Mouse (Mus musculus) MEL (cell line): ENCODE measurements around the gene Slc22a20. TPM values are rescaled to one million over a fixed set of nuclear protein-coding genes. Genes with fewer than 3 reads are reported as not detected.

Source experiments
- DNase-seq: peaks from one replicate; pipeline ENCODE4 v3.0.0; 2011; ENCODE audit warnings: low read depth, low spot score
- H3K27ac ChIP-seq: 2 replicates; pipeline ENCODE4 v1.5.1; 2012; ENCODE audit warnings: low read depth, mild to moderate bottlenecking, control low read depth, low read length, moderate library complexity; ENCODE audit not compliant: control insufficient read depth
- H3K27me3 ChIP-seq, 2 experiments: fragments of 150-350 bp in 1 of 2; sonication (generic) in 1 of 2; 2 replicates each; pipeline ENCODE4 v1.6.1; 2012; ENCODE audit warnings: low read length in 2 of 2, mild to moderate bottlenecking in 2 of 2, improper control_type of control experiment in 1 of 2, moderate library complexity in 1 of 2; ENCODE audit not compliant: insufficient read depth in 2 of 2, control insufficient read depth in 1 of 2
- H3K36me3 ChIP-seq, 2 experiments: 2 replicates each; pipeline ENCODE4 v1.6.1; 2012 to 2014; ENCODE audit warnings: low read length in 2 of 2, improper control_type of control experiment in 1 of 2, inconsistent platforms in 1 of 2, mild to moderate bottlenecking in 1 of 2; ENCODE audit not compliant: insufficient read depth in 2 of 2, control insufficient read depth in 1 of 2
- H3K4me1 ChIP-seq, 2 experiments: fragments of 150-350 bp in 1 of 2; sonication (generic) in 1 of 2; 2 replicates each; pipeline ENCODE4 v1.6.1; 2012; ENCODE audit warnings: low read length in 2 of 2, improper control_type of control experiment in 1 of 2, mild to moderate bottlenecking in 1 of 2; ENCODE audit not compliant: insufficient read depth in 2 of 2, control insufficient read depth in 1 of 2
- H3K4me3 ChIP-seq, 2 experiments: fragments of 150-350 bp in 1 of 2; sonication (generic) in 1 of 2; 2 replicates each; pipeline ENCODE4 v1.5.1; 2012; ENCODE audit warnings: low read depth in 2 of 2, low read length in 2 of 2, mild to moderate bottlenecking in 2 of 2, moderate library complexity in 2 of 2, control low read depth in 1 of 2, improper control_type of control experiment in 1 of 2; ENCODE audit not compliant: control insufficient read depth in 1 of 2, insufficient read depth in 1 of 2
- H3K79me2 ChIP-seq: 2 replicates; pipeline ENCODE4 v1.6.1; 2012; ENCODE audit warnings: mild to moderate bottlenecking, low read length, moderate library complexity; ENCODE audit not compliant: control insufficient read depth, poor library complexity, insufficient read depth
- H3K9ac ChIP-seq: 2 replicates; pipeline ENCODE4 v1.6.1; 2012; ENCODE audit warnings: low read depth, mild to moderate bottlenecking, control low read depth, low read length, moderate library complexity; ENCODE audit not compliant: control insufficient read depth, poor library complexity, severe bottlenecking
- H3K9me3 ChIP-seq: fragments of 150-350 bp; sonication (generic); replicated peaks from 2 replicates; pipeline ENCODE4 v1.6.1; 2012; ENCODE audit warnings: mild to moderate bottlenecking, low read length, improper control_type of control experiment, moderate library complexity; ENCODE audit not compliant: insufficient read depth
- CHD2 ChIP-seq: IDR thresholded peaks from 2 replicates; pipeline ENCODE4 v1.6.1; 2011; ENCODE audit warnings: low read length, improper control_type of control experiment
- CTCF ChIP-seq, 3 experiments: IDR thresholded peaks in 2 of 3; conservative IDR thresholded peaks in 1 of 3; 2 replicates each; pipeline ENCODE4 v1.5.1; 2011 to 2012; ENCODE audit warnings: low read length in 3 of 3, low read depth in 2 of 3, mild to moderate bottlenecking in 2 of 3, improper control_type of control experiment in 1 of 3, inconsistent platforms in 1 of 3, mixed read lengths in 1 of 3, moderate library complexity in 1 of 3; ENCODE audit not compliant: control insufficient read depth in 1 of 3, insufficient read depth in 1 of 3, poor library complexity in 1 of 3, severe bottlenecking in 1 of 3
- E2F4 ChIP-seq: IDR thresholded peaks from 2 replicates; pipeline ENCODE4 v1.6.1; 2011; ENCODE audit warnings: low read depth, low read length, improper control_type of control experiment, borderline replicate concordance
- ETS1 ChIP-seq: IDR thresholded peaks from 2 replicates; pipeline ENCODE4 v1.6.1; 2012; ENCODE audit warnings: low read depth, mild to moderate bottlenecking, inconsistent platforms, low read length, improper control_type of control experiment, moderate library complexity
- GABPA ChIP-seq: IDR thresholded peaks from 2 replicates; pipeline ENCODE4 v1.6.1; 2012; ENCODE audit warnings: low read depth, mild to moderate bottlenecking, inconsistent platforms, low read length, improper control_type of control experiment, moderate library complexity
- GATA1 ChIP-seq: IDR thresholded peaks from 2 replicates; pipeline ENCODE4 v1.6.1; 2011; ENCODE audit warnings: low read depth, low read length, improper control_type of control experiment
- HCFC1 ChIP-seq: IDR thresholded peaks from 2 replicates; pipeline ENCODE4 v1.6.1; 2012; ENCODE audit warnings: low read depth, mild to moderate bottlenecking, inconsistent platforms, low read length, improper control_type of control experiment, moderate library complexity
- KAT2A ChIP-seq: conservative IDR thresholded peaks from 2 replicates; pipeline ENCODE4 v1.6.1; 2012; ENCODE audit warnings: low read depth, low read length, improper control_type of control experiment, inconsistent platforms
- MAZ ChIP-seq: IDR thresholded peaks from 2 replicates; pipeline ENCODE4 v1.6.1; 2012; ENCODE audit warnings: low read depth, mild to moderate bottlenecking, inconsistent platforms, low read length, improper control_type of control experiment
- MYB ChIP-seq: IDR thresholded peaks from 2 replicates; pipeline ENCODE4 v1.6.1; 2011; ENCODE audit warnings: mild to moderate bottlenecking, low read depth, low read length, improper control_type of control experiment
- NELFE ChIP-seq: IDR thresholded peaks from 2 replicates; pipeline ENCODE4 v1.6.1; 2011; ENCODE audit warnings: low read depth, low read length, improper control_type of control experiment
- NRF1 ChIP-seq: IDR thresholded peaks from 2 replicates; pipeline ENCODE4 v1.6.1; 2014; ENCODE audit warnings: low read depth, mild to moderate bottlenecking, inconsistent platforms, low read length, improper control_type of control experiment, moderate library complexity; ENCODE audit not compliant: poor library complexity, insufficient read depth, severe bottlenecking
- POLR2A ChIP-seq, 2 experiments: IDR thresholded peaks; 2 replicates each; pipeline ENCODE4 v1.6.1; 2011 to 2012; ENCODE audit warnings: low read length in 2 of 2, mild to moderate bottlenecking in 2 of 2, control low read depth in 1 of 2, improper control_type of control experiment in 1 of 2, low read depth in 1 of 2, moderate library complexity in 1 of 2; ENCODE audit not compliant: control insufficient read depth in 1 of 2, insufficient read depth in 1 of 2, poor library complexity in 1 of 2
- SMC3 ChIP-seq: IDR thresholded peaks from 2 replicates; pipeline ENCODE4 v1.6.1; 2011; ENCODE audit warnings: low read depth, low read length, improper control_type of control experiment
- TAL1 ChIP-seq: IDR thresholded peaks from 2 replicates; pipeline ENCODE4 v1.6.1; 2012; ENCODE audit warnings: mild to moderate bottlenecking, inconsistent platforms, low read length, moderate library complexity, mixed read lengths
- USF2 ChIP-seq, 2 experiments: IDR thresholded peaks; 2 replicates each; pipeline ENCODE4 v1.6.1; 2011 to 2012; ENCODE audit warnings: improper control_type of control experiment in 2 of 2, low read length in 2 of 2, borderline replicate concordance in 1 of 2, inconsistent platforms in 1 of 2, low read depth in 1 of 2, mild to moderate bottlenecking in 1 of 2; ENCODE audit not compliant: insufficient read depth in 1 of 2
- ZC3H11A ChIP-seq: IDR thresholded peaks from 2 replicates; pipeline ENCODE4 v1.6.1; 2012; ENCODE audit warnings: low read depth, mild to moderate bottlenecking, inconsistent platforms, low read length, improper control_type of control experiment
- ZKSCAN1 ChIP-seq: IDR thresholded peaks from 2 replicates; pipeline ENCODE4 v1.6.1; 2012; ENCODE audit warnings: low read depth, mild to moderate bottlenecking, inconsistent platforms, low read length, improper control_type of control experiment, moderate library complexity
- ZNF384 ChIP-seq: IDR thresholded peaks from 2 replicates; pipeline ENCODE4 v1.6.1; 2012; ENCODE audit warnings: low read depth, mild to moderate bottlenecking, inconsistent platforms, low read length, improper control_type of control experiment
- polyA plus RNA-seq, 2 experiments: library from polyadenylated mRNA; stranded (reverse) in 1 of 2; unstranded in 1 of 2; fragments of >175 nt in 1 of 2; fragments of >200 nt in 1 of 2; gene quantifications; 2 replicates each; pipeline versions ENCODE4 v1.2.1 to v1.2.4; 2012; ENCODE audit warnings: low replicate concordance in 2 of 2, low read depth in 1 of 2; ENCODE audit not compliant: insufficient read length in 2 of 2, insufficient read depth in 1 of 2, missing spikeins in 1 of 2
- total RNA-seq: library from RNA; depleted of rRNA; stranded (reverse); fragments of 300-350 nt; gene quantifications from 2 replicates; pipeline ENCODE4 v1.2.3, GENCODE M21; 2012

Slc22a20 gene
- total and polyA plus RNA-seq, 3 experiments: not detected

DNA sequence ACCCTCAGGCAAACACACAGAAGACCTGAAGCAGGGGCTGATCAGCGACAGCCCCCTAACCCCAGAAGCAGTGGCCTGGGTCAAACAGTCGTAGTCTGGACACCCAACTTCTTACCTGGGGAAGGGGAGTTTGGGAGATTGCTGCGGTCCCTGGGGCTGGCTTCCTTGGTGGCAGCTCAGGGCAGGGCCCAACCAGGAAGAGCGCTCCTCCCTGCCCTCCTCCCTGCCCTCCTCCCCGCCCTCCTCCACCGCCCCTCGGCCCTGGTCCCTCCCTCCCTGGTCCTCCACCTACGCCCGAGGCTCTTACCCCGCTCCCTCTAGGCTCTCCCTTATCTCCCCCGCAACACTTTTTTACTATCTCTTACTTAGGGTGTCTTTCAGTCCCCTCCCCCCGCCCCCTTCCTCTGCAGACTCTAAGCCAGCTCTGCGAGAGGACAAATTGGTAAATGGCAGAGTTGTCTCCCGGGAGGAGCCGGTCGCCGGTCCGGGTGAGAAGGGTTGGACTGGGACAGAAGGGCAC is 29.1 kb upstream of the Slc22a20 start (continued):
- TF ChIP-seq NRF1 (no peak), ZNF384 (peak; percentile 71), ETS1 (peak; percentile 77), TAL1 (peak; percentile 37; the same call in 1 of the 2 replicates), SMC3 (no peak), HCFC1 (peak; percentile 62), NELFE (peak; percentile 67), MAZ (peak; percentile 97), USF2 (IDR thresholded peaks at IDR 0.05; ENCODE audit: borderline replicate concordance in 1 of 2, insufficient read depth in 1 of 2, low read depth in 1 of 2, low read length in 2 of 2) (no peak), CHD2 (peak; percentile 61), MYB (no peak), ZKSCAN1 (no peak), GATA1 (peak; percentile 82), ZC3H11A (no peak; the same call in 1 of the 2 replicates), E2F4 (no peak), POLR2A (IDR thresholded peaks at IDR 0.05; ENCODE audit: control insufficient read depth in 1 of 2, insufficient read depth in 1 of 2, low read depth in 1 of 2, low read length in 2 of 2, poor library complexity in 1 of 2) (peak; percentile 69 to 74; a peak in 3 of 4 replicates)

DNA sequence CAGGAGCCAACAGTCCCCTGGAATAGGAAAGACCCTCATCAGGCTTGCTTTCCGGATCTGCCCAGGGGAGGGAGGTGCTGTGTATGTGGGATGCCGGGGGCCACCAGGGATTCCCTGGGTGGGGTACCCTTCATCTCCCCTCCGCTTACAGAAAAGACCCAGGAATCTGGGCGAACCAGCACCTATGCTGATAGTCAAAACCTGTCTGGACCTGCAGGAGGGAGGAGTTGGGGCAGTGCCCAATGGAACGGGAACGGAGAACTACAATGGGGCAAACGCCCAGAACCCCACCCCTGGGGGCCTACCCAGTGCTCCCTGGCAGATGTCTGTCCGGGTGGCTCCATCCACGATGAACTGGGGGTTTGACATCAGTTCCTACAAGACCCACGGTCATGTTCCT is 27.7 kb upstream of the Slc22a20 start:
- Histone ChIP-seq H3K9ac (no peak overlapping the region), H3K79me2 (peaks cover 10% of the 10 kb centered on the region), H3K27ac (no peak overlapping the region), H3K4me3 (no peak overlapping the region), H3K4me1 (peaks cover 4 to 25% of the 10 kb centered on the region in 2 experiments; a peak in 3 of 4 replicates), H3K9me3 (no peaks in the 10 kb centered on the region), H3K27me3 (no peaks in the 10 kb centered on the region), H3K36me3 (peaks cover 0 to 18% of the 10 kb centered on the region in 2 experiments; a peak in 2 of 4 replicates)
- no peak for TF ChIP-seq USF2 (IDR thresholded peaks at IDR 0.05; ENCODE audit: borderline replicate concordance in 1 of 2, insufficient read depth in 1 of 2, low read depth in 1 of 2, low read length in 2 of 2)
- no peak for TF ChIP-seq CTCF (IDR thresholded peaks at IDR 0.05 in 2 of 3, conservative IDR thresholded peaks at IDR 0.05 in 1 of 3; ENCODE audit: control insufficient read depth in 1 of 3, insufficient read depth in 1 of 3, low read depth in 2 of 3, low read length in 3 of 3, poor library complexity in 1 of 3, severe bottlenecking in 1 of 3)
- no peak for TF ChIP-seq GABPA
- TF ChIP-seq E2F4: no peak
- TF ChIP-seq SMC3: no peak
- no peak for TF ChIP-seq KAT2A
- DNase-seq: no peak
